Mouse (Mus musculus): ENCODE data around the gene Bok. TPM values are rescaled to one million over a fixed set of nuclear protein-coding genes. Genes with fewer than 3 reads are reported as not detected.
A peak's percentile ranks its signal among the peaks of the same experiment; 100 is the strongest.
"Not testable (repeated sequence)": the region's sequence is repeated elsewhere in the genome, so short reads cannot be mapped to it uniquely, and the experiment has no call there.

Gene Bok
- total RNA-seq (2021): 10 to 100 TPM; 23.6 to 27.5 TPM

DNA sequence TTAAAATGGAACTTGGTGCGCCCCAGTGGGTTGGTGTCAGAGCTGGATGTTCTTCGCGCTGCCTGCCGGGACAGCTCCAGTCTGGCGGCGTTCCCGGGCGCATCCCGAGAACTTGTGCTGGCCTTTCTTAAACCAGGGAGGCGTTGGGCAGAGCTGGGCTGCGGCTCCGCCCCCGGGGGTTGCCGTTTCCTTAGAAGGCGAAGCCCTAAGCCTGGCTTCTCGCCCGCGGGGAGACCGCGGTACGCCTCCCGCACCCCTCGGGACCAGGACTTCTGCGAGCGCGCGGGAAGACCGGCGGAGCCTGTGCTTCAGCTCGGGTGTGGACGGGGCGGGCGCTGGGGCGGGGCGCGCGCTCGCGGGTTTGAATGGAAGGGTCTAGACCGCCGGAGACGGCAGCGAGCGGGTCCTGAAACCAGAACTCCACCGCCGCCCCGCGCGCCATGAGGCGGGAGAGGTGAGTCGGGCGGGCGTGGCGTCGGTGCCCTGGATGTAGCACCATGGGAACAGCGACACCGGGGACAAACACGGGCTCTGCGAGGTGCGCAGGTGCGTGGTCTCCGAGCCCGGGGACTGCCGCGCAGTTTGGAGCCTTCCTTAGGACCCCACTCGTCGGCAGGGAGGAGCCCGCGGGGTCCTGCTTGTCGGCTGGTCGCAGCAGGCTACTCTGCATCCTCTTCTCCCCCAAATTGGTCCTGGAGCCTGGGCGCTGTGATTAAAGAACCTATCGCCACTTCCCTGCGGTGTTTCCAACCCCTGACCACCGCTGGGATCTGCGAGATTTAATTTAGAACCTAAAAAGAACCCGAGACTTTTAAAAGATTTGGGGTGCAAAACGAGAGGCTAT, at the start of gene Bok:
Gene Bok (plus strand): TSS at position 260 of the 844 bp plus-strand sequence.
- peak; percentile 58 to 60 for DNase-seq (ENCODE audit: low spot score in 2 of 2)
- intact Hi-C loops (cut with DNase I): loop anchor here (2.0 kb wide), 1 partner anchor 51 kb away; no protein-coding TSS in a partner anchor

DNA sequence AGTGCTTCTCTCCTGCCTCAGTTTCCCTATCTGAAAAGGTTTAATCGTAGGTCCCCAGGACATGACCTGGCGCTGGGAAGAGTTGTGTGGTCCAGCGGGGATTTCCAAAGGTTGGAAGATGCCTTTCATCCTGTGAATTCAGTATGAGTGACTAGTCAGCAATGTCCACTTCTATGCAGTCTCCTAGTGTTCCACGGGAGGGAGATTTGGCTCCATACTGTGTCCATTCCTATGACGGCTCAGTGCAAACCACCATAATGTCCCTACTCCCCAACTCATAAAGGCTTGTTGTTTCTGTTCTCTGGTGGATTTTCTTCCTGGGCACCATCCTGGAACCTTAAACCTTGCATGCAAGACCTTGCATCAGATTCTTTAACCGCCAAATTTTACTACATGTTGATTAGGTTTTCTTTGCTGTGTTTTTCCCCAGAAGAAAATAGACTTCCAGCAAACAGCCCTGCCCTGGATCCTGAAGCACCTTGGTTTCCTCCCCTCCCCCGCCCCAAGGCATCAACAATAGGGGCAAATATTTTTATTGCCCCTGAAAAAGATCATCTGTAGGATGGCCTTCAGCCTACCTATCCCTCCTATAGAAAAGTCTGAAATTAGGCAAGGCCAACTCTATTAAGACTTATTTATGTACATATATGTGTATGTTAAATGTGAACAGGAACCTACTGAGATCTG, 49.1 kb upstream of the Bok start:
- intact Hi-C loops (cut with DNase I): no loop called here

DNA sequence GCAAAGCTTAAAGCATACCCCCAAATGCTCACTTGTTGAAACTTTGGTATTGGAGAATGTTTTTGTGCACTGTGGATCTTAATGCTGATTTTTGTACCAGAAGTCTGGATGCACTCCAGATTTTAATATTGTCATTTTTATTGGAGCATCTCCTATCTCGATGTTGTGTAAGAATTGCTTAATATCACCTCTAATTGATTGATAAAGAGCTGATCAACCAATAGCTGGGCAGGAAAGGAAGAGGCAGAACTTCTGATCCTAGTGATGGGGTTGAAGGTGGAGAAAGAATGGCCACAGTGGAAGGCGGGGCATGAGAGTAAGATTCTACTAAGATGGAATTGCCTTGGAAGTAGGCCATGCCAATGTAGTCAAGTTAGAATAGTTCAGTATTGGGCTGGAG, 43.5 kb upstream of the Bok start:
- intact Hi-C loops (cut with DNase I): no loop called here
- no peak for DNase-seq (ENCODE audit: low spot score in 2 of 2)

More for the DNA sequence above, 49.1 kb upstream of the Bok start:
- no peak for DNase-seq (ENCODE audit: low spot score in 2 of 2)

- intact Hi-C loops (cut with DNase I): no loop called here
- DNase-seq (ENCODE audit: low spot score in 2 of 2): no peak
These were observed 42.8 kb upstream of the Bok start for GRCm38 (mm10) chr1:93642692-93643091.

DNA sequence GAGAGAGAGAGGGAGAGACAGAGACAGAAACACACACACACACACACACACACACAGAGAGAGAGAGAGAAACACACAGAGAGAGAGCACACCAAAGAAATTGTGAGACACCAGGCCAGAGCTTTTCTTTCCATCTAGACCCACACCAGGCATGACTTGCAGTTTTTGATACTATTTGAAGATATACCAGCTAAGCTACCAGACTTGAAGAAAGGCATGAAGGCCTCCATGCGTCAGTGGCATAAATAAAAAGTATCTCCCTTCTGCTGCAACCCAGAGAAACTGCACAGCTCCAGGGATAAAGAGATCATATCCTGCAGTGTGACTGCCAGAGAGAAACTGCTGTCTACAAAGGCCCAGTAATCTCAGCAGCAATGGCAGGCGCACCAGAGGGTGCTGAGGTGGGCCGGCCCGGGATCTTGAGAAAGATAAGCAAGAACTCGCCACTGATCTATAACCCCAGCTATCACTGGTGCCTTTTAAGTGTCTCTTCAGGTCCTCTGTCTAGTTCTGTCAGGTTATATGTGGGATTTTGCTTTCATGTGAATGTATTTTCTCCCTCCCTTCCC, 35.8 kb upstream of the Bok start:
- DNase-seq (ENCODE audit: low spot score in 2 of 2): peak in 1 of 2 experiments; percentile 41
- intact Hi-C loops (cut with DNase I): no loop called here

- peak in 1 of 2 experiments; percentile 11 for DNase-seq (ENCODE audit: low spot score in 2 of 2)
- intact Hi-C loops (cut with DNase I): no loop called here
These were observed 31.2 kb upstream of the Bok start for GRCm38 (mm10) chr1:93654275-93654674.

DNA sequence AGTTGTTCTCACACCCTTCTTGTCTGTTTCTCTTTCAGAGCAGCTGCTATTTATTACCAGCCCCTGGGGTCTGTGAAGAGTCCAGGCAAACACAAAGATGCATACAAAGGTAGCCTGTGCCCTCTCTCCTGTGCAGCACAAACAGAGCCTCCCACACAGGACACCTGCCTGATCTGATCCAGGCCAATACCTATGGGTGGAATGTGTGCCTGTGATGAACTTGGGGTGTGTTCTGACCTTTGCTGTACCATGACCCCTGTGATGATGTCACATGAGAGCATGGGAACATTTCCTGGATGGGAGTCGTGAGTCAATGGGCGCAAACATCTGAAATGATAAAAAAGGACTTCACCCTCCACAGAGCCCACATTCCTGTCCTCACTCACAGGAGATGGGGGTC, 30.7 kb upstream of the Bok start:
- no peak for DNase-seq (ENCODE audit: low spot score in 2 of 2)
- intact Hi-C loops (cut with DNase I): no loop called here

DNA sequence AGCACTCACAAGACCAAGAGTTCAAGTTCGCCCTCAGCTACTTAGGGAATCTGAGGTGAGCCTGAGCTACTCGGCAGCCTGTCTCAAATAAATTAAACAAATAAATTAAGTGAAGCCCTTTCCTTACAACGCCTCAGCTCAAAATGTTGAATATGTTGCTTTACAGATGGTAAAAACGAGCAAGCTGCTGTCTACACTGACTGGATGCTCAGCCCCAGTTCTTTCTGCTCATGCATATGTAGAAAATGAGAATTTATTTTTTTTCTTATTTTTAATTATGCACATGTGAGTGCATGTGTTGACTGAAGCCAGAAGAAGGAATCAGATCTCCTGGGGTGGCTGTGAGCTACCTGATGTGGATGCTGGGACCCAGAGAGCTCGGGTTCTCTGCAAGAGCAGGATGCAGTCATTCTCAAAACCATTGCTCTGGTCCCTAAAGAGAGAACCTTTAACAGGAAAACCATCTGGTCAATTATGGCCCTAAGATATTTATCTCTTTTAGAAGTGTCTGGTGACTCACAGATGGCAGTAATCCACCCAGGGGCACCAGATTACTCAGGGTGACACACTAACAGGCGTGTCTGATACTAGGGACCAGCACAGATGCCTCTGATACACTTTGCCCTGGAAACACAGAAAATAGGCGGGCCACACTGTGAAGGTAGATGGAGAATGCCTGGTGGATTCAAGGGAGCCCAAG, 29.0 kb upstream of the Bok start:
- intact Hi-C loops (cut with DNase I): no loop called here
- no peak for DNase-seq (ENCODE audit: low spot score in 2 of 2)

GRCm38 (mm10) chr1:93657025-93657360, 28.5 kb upstream of the Bok start:
- intact Hi-C loops (cut with DNase I): no loop called here
- no peak for DNase-seq (ENCODE audit: low spot score in 2 of 2)

DNA sequence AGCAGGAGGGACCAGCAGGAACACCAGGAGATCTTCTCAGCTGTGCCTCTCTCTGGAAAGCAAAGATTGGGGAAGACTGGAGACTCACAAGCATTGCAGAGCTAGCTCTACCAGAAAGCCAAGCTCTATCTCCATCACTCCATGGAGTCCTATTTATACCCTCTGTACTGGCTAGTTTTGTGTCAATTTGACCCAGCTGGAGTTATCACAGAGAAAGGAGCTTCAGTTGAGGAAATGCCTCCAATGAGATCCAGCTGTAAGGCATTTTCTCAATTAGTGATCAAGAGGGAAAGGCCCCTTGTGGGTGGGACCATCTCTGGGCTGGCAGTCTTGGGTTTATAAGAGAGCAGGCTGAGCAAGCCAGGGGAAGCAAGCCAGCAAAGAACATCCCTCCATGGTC, 26.9 kb upstream of the Bok start, which contains the start of gene Stk25:
Gene Stk25 (minus strand): TSS at position 101 of the 400 bp plus-strand sequence.
- DNase-seq (ENCODE audit: low spot score in 2 of 2); intact Hi-C loops (cut with DNase I): not testable (repeated sequence)

- DNase-seq (ENCODE audit: low spot score in 2 of 2): no peak
- intact Hi-C loops (cut with DNase I): loop anchor here (2.0 kb wide), 1 partner anchor 59 kb away; no protein-coding TSS in a partner anchor
These were observed 17.6 kb upstream of the Bok start for GRCm38 (mm10) chr1:93667760-93668400.

DNA sequence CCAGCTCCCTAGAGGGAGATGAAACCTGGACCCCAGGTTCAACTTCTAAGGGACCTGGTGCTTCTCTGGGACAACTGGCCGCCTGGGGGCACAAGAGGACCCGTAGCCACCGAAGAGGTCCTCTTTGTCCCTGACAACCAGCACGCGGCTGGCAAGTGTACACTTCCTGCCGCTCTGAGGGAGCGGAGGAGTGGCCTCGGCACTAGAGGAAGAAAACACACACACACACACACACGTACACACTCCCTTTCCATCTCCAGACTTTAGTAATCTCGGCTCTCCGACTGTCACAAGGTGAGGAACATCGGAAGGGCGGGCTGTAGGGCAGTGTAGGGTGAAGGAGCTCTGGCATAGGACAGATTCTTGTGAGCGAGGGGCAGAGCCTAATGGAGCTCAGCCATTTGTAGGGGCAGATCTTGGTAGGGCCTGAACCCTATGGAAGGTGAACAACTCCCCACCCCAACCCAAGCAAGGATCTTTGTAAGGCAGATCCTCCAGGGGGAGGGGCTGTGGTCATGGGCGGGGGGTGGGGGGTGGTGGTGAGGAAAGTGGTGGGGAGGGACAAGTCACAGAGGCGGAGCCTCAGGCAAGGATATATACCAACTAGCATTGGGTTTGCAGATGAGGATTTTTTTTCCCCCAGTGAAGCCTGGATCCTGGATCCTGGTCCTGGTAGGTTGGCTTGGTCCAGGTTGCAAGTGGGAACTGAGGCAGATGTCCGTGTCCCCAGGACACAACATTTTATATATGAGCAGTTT, 16.5 kb upstream of the Bok start:
- DNase-seq (ENCODE audit: low spot score in 2 of 2): peak; percentile 40 to 54
- intact Hi-C loops (cut with DNase I): loop anchor here (2.0 kb wide), 1 partner anchor 58 kb away; no protein-coding TSS in a partner anchor

DNA sequence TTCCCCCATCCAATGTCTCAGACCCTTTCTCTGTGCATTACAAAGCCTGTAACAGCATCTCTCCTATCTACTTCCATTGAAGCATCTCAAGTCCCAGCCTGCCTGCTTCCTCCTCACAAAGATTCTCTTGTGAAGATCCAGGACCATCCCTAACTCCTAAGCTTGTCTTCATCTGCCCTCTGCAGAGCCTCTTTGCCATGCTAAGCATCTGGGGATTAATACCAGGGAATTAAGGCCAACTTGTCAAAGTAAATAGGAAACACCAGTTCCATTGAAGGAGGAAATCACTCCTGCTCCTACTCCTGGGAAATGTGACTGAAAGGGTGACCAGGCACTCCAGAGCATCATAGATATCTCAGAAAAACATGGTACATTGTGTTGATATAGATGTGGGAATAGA, 15.5 kb upstream of the Bok start:
- intact Hi-C loops (cut with DNase I): loop anchor here (2.0 kb wide), 1 partner anchor 57 kb away; no protein-coding TSS in a partner anchor
- no peak for DNase-seq (ENCODE audit: low spot score in 2 of 2)

DNA sequence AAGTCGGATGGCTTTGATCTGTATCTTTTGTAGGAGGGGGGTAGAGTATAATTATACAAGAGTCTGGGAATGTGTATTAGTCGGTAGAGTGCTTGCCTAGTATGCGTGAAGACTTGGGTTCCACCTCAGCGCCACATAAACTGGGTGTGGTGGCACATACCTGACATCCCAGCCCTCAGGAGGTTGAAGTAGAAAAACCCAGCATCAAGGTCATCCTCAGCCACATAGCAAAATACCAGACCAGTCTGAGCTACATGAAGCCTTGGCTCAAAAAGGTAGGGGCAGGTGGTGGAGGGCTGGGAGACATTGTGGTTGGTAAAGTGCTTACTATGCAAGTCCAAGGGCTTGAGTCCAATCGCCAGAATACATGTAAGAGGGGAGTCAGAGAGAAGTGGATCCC, 12.8 kb upstream of the Bok start:
- intact Hi-C loops (cut with DNase I): no loop called here
- no peak for DNase-seq (ENCODE audit: low spot score in 2 of 2)

DNA sequence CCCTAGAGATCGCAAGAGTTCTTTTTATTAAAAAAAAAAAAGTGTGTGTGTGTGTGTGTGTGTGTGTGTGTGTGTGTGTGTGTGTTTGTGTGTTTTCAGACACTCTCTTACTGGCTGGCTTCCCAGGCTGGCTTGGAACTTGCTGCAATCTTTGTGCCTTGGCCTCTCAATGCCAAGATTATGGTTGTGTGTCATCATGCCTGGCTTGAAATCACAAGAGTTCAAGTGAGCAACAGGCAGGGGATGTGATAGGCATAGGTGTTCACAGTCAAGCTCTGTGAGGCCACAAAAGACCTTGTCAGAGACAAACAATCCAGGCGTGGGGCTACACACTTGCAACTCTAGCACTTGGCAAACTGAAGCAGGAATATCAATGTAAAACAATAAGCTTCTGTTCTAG, 7.1 kb upstream of the Bok start:
- DNase-seq (ENCODE audit: low spot score in 2 of 2): no peak
- intact Hi-C loops (cut with DNase I): no loop called here

- DNase-seq (ENCODE audit: low spot score in 2 of 2): no peak
These were observed 5.4 kb upstream of the Bok start for GRCm38 (mm10) chr1:93679889-93680568.

DNA sequence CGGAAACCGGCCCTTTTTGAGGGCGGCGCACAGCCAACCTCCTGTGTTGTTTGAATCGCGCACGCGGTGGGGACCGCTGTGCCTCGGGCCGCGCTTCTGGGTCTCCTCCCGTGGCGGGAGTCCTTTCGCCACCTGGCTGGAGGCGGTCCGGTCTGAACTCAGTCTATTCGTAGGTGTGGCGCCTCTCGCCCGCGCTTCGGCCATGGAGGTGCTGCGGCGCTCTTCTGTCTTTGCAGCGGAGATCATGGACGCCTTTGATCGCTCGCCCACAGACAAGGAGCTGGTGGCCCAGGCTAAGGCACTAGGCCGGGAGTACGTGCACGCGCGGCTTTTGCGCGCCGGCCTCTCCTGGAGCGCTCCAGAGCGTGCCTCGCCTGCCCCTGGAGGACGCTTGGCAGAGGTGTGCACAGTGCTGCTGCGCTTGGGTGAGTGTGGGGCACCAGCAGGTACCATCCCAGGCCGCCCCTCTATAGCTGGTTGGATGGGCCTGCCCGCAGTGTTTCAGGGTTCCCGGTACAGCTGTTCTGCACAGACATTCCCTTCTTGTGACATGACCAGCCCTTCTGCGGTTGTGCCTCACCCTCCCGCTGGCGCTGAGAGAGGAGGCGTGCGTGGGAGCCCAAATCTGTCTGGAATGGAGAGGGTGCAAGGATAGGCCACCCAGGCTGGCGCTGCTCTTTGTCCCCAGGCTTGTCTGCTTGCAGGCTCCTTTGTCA, 943 bp downstream of the Bok start:
- intact Hi-C loops (cut with DNase I): loop anchor here (2.0 kb wide), 1 partner anchor 52 kb away; no protein-coding TSS in a partner anchor
- DNase-seq (ENCODE audit: low spot score in 2 of 2): peak; percentile 53 to 64

More at GRCm38 (mm10) chr1:93679889-93680568, 5.4 kb upstream of the Bok start:
- intact Hi-C loops (cut with DNase I): no loop called here
